Comparison of ENCODE assay signal across 14 mouse cellular contexts in genomic region chr11:117150467-117150966, GRCm38 (mm10).
"Had no signal": no experiment of that assay in that cellular context is flagged by ENCODE, and none has a peak within 500 bp of the region (broad histone marks: within the 10 kb centered on the region; RNA-seq: fewer than 3 reads in every experiment).

No protein-coding gene starts in this region.

- H3K4me2 ChIP-seq: limb, embryonic 13.5 days; midbrain, embryonic 12.5 days; neural tube, embryonic 13.5 days had no signal

- H3K4me3 ChIP-seq: limb, embryonic 13.5 days; megakaryocyte, embryonic 14.5 days; midbrain, embryonic 12.5 days; neural tube, embryonic 13.5 days had no signal

- DNase-seq: kidney, adult 11 months; kidney, adult 9 months; kidney, postnatal 36 days; lung, adult 18-20 months; lung, postnatal 4 days; right cerebral cortex, adult 18-20 months; thymus, postnatal 36 days had no signal

- H3K9ac ChIP-seq: limb, embryonic 13.5 days; liver, embryonic 14.5 days; midbrain, embryonic 12.5 days; neural tube, embryonic 13.5 days had no signal

- ATAC-seq: midbrain, embryonic 16.5 days had no signal

- H3K27me3 ChIP-seq: limb, embryonic 13.5 days; megakaryocyte, embryonic 14.5 days; midbrain, embryonic 12.5 days; neural tube, embryonic 13.5 days had no signal

- H3K27ac ChIP-seq: kidney, postnatal 0 days; limb, embryonic 13.5 days; liver, embryonic 14.5 days; midbrain, embryonic 12.5 days; neural tube, embryonic 13.5 days had no signal

- H3K9me3 ChIP-seq: limb, embryonic 13.5 days; megakaryocyte, embryonic 14.5 days; midbrain, embryonic 12.5 days; neural tube, embryonic 13.5 days had no signal
